Mouse (Mus musculus) adrenal gland, postnatal 0 days (tissue): Measurements from ENCODE around the gene Mapk11. TPM values are rescaled to one million over a fixed set of nuclear protein-coding genes. Genes with fewer than 3 reads are reported as not detected.

Source experiments
- microRNA-seq: library from miRNA; unstranded; fragments of <30 nt; microRNA quantifications from one replicate; pipeline ENCODE4, GENCODE M21; 2016; ENCODE audit warnings: borderline replicate concordance; ENCODE audit not compliant: insufficient number of aligned reads
- polyA plus RNA-seq: library from polyadenylated mRNA; unstranded; fragments of >200 nt; fragmentation: Nextera tagmentation; extraction: Ambion mirVana; gene quantifications from 2 replicates; pipeline ENCODE4 v1.2.1, GENCODE M21; 2015

Gene Mapk11
- 6.2 and 8.2 TPM in 2 replicates for polyA plus RNA-seq

DNA sequence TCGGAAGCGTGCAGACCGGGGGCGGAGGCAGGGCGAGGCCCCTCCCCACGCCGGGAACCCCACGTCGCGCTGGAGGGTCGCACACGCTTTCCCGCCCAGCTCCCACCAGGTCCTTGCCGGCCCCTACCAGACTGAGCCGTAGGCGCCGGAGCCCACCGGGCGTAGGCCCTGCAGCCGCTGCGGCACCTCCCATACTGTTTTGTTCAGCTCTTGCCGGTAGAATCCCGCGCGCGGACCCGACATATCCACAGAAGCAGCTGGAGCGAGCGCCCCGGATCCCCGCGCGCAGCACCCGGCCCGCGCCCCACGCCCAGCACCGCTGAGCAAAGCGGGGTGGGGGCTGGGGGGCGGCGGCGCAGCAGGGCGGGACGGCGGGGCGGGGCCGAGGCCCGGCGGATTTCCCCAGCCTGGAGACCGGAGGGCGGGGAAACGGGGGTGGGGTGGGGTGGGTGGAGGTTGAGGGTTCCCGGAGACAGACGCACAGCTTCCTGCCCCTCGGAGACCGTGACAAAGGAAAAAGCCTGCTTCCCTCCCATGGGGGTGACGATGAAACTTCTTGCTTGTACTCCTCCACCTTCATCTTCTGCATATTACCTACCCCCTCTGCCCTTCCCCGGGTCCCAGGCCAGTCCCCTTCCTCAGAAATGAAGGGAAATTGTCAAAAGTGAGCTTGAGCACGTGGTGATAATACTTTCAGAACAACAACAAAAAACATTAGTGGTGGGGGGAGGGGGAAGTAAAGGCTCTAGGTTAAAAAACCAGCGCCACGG lies at the start of gene Mapk11:
TSS of gene Mapk11 (minus strand) at position 358 of the 770 bp plus-strand sequence.

DNA sequence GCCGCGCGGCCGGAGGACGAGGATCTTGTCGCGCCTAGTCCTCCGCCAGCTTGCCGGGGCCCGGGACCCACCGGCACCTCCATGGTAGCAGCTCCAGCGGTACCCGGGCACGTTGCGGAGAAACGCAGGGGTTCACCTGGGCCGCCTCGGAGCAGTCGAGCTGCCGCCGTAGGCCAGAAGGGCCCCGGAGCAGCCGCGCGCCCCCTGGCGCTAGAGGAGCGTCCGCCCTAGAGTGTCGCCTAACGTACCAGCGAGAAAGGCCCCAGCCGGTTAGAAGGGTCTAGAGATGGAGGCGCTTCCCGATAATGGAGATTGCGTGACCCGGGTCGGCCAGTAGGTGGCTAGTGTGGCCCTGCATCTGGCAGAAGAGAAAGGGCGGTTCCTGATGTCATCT lies 46.9 kb upstream of the Mapk11 start, which contains the start of gene Dennd6b:
TSS of gene Dennd6b (minus strand) at position 184 of the 394 bp plus-strand sequence.

DNA sequence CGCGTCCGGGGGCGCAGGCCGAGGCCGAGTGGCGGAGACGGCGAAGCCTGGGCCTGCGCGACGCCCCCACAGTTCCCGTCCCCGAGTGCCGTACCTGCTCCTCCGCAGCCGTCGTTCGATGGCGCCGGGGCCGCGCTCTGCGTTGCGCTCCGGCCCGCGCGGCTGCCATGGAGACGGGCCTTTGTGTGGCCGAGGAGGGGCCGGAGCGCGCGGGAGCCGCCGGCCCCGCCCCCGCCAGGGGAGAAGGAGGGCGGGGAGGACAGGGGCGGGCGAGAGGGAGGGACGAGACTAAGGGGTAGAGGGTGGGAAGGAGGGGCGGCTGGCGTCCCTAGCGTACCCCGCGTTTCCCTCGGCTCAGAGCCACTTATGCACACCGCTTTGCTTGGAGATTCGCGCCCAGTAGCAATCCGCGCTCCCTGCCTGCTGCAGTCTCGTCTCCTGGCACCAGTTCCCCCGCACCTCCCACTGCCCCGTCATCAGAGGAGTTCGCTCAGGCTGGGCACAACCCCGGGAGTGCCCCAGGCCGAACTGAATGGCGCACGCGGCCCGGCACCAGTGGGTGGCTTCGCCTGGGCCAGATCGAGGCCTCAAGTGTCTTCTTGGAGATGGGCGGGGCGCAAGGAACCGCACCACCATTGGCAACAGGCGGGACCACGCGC lies 31.3 kb upstream of the Mapk11 start, which contains the start of gene Plxnb2:
TSS of gene Plxnb2 (minus strand) at position 218 of the 659 bp plus-strand sequence.

DNA sequence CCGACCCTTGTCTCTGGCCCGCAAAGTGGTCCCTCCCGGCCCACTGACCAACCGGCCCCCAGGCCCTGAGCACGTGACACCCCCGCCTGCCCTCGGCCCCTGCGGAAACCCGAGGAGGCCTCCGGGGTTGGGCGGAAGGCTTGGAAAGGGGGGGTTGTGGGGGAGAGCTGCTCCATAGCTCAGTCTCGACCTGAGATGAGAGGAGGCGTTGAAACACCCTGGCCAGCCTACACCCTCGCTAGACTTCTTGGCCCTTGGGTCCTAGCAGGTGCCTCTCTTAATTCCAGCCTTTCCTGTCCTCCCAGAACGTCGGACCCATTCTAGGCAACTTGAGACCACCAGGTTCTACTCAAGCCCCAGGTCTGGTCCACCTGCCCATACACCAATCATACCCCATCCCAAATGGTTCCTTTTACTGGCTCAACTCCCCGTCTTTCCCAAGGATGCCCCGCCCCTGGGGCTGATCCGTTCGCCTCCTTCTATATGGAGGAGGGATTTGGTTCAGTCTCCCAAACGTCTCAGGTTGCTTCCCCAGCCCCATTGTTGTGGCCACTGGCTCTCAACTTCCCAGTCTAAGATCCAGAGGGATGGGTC lies 8.7 kb downstream of the Mapk11 start, which contains the start of gene Mapk12:
TSS of gene Mapk12 (minus strand) at position 45 of the 594 bp plus-strand sequence.

DNA sequence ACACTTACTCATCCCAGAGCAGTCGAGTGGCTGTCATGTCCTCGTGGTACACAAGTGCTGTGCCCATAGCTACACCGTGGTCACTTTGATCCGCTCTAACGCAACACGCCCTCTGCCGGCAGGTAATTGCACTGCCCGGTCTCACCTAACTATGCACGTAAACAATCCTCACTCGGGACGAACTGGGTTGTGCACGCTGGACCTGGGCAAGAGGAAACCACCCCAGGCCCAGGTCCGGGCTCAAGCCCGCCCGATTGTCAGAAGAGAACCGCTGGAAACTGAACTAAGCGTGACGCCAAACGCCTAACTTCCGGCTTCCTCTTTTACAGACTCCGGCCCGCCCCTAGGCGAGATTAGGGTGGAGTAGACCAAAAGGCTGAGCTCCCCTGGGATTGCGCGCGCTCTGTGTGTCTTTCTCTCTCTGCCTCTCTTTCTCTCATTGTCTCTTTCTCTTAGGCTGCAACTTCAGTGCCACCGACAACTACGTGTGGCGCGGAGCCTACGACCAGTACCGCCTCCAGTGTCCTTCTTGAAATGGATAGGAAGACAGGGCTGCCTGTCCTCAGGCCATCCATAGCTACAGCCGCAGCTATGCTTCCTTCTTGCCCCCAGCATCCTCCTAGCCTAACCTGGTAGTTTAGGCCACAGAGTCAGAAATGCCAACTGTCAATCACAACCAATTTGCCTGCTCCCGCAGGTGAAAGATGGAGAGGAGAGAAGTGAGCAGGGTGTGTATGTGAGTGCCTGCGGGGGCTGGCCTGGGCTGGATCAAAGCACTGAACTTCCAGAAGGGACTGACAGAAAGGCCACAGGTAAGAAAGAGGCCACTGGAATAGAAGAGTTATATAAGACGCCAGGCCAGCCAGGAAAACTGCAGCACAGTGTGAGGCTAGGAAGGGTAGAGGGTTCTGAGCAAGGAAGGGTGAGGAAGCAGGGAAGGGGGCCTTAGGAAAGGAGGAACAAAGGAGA lies 20.8 kb downstream of the Mapk11 start, which contains the start of gene Hdac10:
TSS of gene Hdac10 (minus strand) at position 319 of the 969 bp plus-strand sequence.

DNA sequence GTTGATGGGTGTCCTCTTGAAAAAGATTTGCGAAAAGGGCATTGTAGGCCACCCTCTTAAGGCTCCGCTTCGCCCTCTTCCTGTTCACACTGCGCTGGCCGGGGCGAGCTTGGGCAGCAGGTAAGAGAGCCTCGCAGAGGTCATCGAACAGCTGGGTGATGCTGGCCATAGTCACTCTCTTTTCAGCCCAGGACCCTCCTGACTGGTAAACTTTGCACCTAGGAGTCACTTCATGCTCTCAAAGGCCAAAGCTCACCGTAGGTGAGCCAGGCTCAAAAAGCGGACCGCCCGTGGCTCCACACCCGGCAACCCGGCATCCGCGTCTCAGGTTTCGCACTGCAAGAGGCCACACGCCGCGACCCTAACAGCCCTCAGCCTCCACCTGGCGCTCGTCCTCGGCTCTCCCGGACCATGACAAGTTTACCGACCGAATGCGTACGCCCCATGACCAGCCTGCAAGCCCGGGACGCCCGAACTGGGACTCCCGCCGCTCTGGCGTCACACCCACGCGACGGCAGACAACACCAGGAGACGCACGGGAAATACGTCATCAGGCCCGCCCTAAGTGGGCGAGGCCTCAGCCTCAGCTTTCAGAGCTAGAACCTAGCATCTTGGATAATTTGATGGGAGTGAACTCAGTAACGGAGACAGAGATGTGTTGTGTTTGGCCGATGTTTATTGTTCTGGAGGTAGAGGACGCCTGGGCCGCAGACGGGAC lies 26.6 kb downstream of the Mapk11 start, which contains the start of gene Tubgcp6:
TSS of gene Tubgcp6 (minus strand) at position 464 of the 718 bp plus-strand sequence.

Small RNA genes within 50 kb of the gene (microRNA-seq; reads per million reads assigned to microRNA genes)
- gene Mir6958 (not detected), gene Mir7118 (not detected)

Other genes starting within 250 kb of the Mapk11 start
- gene Ttll8, start 195.2 kb downstream of the Mapk11 start, polyA plus RNA-seq, result not detected in 2 replicates
- gene Mlc1, start 170.6 kb downstream of the Mapk11 start, polyA plus RNA-seq, result 0.17 TPM in 1 of 2 replicates, not detected in the other
- gene Mov10l1, start 166.7 kb downstream of the Mapk11 start, polyA plus RNA-seq, result 1.0 TPM in 1 of 2 replicates, not detected in the other
- gene Panx2, start 89.9 kb downstream of the Mapk11 start, polyA plus RNA-seq, result 0.59 and 0.96 TPM in 2 replicates
- gene Trabd, start 74.5 kb downstream of the Mapk11 start, polyA plus RNA-seq, result 30.3 and 35.1 TPM in 2 replicates
- 18.2 and 26.4 TPM in 2 replicates for gene Selenoo, start 60.5 kb downstream of the Mapk11 start, polyA plus RNA-seq
- 4.6 and 5.7 TPM in 2 replicates for gene Tubgcp6, start 26.5 kb downstream of the Mapk11 start, polyA plus RNA-seq
- gene Hdac10, start 20.9 kb downstream of the Mapk11 start, polyA plus RNA-seq, result 12.6 and 15.6 TPM in 2 replicates
- 6.6 and 7.4 TPM in 2 replicates for gene Mapk12, start 8.9 kb downstream of the Mapk11 start, polyA plus RNA-seq
- gene Plxnb2, start 31.2 kb upstream of the Mapk11 start, polyA plus RNA-seq, result 70.4 and 71.3 TPM in 2 replicates
- 6.5 and 8.6 TPM in 2 replicates for gene Dennd6b, start 46.9 kb upstream of the Mapk11 start, polyA plus RNA-seq
- 22.2 and 28.0 TPM in 2 replicates for gene Ppp6r2, start 61.9 kb upstream of the Mapk11 start, polyA plus RNA-seq
- gene Sbf1, start 165.7 kb upstream of the Mapk11 start, polyA plus RNA-seq, result 27.9 and 28.9 TPM in 2 replicates
- gene Adm2, start 173.1 kb upstream of the Mapk11 start, polyA plus RNA-seq, result not detected in 2 replicates
- 0.91 and 1.5 TPM in 2 replicates for gene Miox, start 184.8 kb upstream of the Mapk11 start, polyA plus RNA-seq
- 29.0 and 38.5 TPM in 2 replicates for gene Lmf2, start 206.0 kb upstream of the Mapk11 start, polyA plus RNA-seq
- 106 and 112 TPM in 2 replicates for gene Ncaph2, start 206.1 kb upstream of the Mapk11 start, polyA plus RNA-seq
- 5.9 and 6.7 TPM in 2 replicates for gene Sco2, start 224.2 kb upstream of the Mapk11 start, polyA plus RNA-seq
- gene Tymp, start 227.4 kb upstream of the Mapk11 start, polyA plus RNA-seq, result 1.3 and 2.4 TPM in 2 replicates
- gene Odf3b, start 229.7 kb upstream of the Mapk11 start, polyA plus RNA-seq, result 0.16 and 0.48 TPM in 2 replicates
- gene Klhdc7b, start 235.3 kb upstream of the Mapk11 start, polyA plus RNA-seq, result not detected in 2 replicates